Mouse (Mus musculus): ENCODE results near the gene Ipo7.
"Not testable (repeated sequence)": the region's sequence is repeated elsewhere in the genome, so short reads cannot be mapped to it uniquely, and the experiment has no call there.

The Ipo7 gene

DNA sequence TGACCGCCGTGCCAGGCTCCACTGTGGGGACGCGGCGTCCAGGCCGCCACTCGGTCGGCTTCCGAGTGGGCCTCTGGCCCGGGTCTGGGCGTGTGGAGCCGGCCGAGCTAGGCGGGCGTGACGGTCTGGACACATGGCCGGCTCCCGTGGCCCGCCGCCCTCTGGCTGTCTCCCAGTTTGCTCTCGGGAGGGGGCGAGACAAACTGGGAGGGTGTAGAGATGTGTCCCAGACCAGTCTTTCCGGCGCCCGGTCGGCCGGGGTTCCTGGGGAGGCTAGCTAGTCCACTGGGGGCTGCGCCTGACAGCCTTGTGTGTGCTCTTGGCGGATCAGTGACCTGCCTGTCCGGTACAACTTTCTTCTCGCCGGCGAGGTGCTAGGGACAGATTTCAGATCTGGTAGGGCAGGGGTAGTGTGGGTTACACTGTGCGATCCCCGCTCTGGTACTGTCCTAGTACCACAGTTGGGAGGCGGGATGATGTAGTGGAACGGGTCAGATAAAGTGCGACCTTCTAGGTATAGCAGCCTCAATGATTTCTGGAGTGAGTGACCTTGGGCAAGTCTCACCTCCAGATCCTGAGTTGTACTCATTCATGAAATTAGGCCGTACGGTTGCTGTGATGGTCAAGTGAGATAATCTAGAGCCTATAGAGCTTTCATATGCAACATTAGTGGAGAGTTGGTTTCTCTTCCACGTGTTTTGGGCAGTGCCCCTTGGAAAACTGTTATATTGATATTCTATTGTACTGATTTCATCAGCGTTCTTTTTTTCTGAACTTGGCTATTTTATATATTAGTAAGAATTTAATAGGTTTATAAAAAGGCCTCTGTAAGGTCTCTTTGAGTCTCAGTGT lies 783 bp downstream of the Ipo7 start:
- peak; percentile 40 for DNase-seq (ENCODE audit: low read depth, low spot score)

DNA sequence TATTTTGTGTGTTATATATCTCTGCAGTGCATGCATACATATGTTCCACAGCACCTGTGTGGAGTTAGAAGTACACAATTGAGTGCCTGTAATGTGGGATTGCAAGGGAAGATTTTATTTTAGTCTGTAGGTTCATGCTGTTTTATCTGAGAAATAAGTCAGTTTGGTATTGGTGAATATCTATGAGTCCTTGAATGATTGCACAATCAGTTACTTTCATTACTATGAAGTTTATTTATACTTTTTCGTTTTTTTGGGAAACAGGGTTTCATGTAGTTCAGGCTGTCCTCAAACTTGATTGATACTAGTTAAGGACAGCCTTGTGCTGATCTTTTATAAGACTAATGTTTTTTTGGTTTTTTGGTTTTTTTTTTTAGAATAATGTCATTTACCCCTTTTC lies 5.5 kb downstream of the Ipo7 start:
- DNase-seq (ENCODE audit: low read depth, low spot score), result no peak

DNA sequence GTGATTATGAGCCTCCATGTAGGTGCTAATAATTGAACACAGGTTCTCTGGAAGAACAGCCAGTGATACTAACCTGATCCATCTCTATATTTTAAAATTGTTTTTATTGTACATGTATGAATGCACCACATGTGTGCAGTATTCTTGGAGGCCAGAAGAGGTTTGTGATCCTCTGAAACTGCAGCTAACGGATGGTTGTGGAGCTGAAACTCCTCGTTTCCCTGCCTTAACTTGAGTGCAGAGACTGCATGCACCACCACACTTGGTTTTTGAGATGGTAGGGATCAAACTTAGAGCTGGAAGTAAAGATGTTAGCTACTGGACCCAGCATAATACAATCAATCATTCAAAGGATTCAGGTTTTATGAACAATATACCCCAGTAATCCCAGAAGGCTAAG lies 8.5 kb downstream of the Ipo7 start:
- no peak for DNase-seq (ENCODE audit: low read depth, low spot score)

DNA sequence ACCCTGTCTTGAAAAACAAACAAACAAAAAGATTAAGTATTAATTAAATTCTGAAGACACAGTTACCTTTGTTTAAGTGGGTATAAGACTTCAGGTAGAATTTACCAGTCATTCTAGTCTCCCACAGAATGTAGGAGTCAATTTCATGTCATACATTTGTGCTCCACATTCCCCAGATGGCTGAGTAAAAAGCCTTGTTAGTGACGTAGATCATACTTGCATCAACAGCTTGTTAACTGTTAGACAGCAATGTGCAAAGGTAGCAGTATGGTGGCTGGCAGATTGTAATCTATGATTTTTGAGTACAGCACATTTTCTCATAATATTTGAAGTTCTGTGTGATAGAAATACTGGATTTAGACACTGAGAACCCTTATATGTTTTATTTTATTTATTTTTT lies 10.8 kb downstream of the Ipo7 start:
- DNase-seq (ENCODE audit: low read depth, low spot score), result no peak

DNA sequence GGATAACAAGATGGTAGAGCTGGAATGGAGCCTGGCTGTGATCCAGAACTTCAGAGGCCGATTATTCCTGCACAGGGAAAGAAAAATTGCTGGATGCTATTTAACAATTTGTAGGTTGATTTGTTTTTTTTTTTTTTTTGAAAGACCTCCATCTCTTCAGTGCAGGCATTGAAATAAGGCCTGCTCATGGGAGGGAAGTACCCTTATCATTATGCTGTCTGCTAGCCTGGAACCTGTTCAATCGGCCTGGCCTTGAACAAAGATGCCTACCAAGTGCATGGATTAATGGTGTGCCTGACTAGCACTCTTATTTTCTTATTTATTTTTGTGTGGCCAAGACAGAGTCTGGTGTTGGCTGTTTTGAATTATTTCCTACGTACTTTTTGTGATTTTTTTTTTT lies 12.3 kb downstream of the Ipo7 start:
- no peak for DNase-seq (ENCODE audit: low read depth, low spot score)

DNA sequence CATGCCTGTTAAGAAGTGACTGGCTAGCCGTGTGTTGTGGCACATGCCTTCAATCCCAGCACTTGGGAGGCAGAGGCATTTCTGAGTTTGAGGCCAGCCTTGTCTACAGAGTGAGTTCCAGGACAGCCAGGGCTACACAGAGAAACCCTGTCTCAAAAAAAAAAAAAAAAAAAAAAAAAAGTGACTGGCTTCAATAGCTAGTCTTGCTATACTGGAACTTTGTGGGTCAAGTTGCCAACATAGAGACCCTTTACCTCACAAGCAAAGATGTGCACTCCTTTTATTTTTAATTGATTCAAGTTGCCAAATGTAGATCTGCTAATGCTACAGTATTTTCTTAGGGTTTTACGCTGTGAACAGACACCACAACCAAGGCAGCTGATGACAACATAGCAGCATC lies 39.6 kb downstream of the Ipo7 start:
- not testable (repeated sequence) for DNase-seq (ENCODE audit: low read depth, low spot score)

DNA sequence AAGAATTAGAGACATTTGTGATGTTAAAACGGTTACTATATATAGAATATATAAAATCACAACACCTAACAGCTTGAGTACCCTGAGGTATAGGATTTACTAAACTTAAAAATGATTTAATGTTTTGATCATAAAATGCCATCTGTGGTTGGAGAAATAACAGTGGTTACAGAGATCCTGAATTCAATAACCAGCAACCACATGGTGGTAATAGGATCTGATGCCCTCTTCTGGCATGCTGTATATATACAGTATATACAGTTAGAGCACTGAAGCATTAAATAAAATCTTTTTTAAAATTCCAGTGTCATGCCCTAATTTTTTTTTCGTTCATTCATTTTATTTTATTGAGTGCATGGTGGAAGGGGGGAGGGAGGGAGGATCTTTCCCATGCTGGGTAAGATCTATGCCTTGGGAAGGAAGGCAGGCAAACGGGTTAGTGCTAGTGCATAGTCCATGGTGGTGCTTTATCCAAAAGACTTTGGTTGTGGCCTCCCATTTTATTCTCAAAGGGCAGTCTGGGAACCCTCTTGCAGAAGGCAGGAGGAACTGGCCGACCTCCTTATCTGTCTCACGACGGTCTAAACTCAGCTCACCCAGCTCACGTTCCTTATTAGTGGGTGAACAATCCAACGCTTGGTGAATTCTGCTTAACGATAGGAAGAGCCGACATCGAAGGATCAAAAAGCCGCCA lies 41.2 kb downstream of the Ipo7 start:
- peak; percentile 77 for DNase-seq (ENCODE audit: low read depth, low spot score)

DNA sequence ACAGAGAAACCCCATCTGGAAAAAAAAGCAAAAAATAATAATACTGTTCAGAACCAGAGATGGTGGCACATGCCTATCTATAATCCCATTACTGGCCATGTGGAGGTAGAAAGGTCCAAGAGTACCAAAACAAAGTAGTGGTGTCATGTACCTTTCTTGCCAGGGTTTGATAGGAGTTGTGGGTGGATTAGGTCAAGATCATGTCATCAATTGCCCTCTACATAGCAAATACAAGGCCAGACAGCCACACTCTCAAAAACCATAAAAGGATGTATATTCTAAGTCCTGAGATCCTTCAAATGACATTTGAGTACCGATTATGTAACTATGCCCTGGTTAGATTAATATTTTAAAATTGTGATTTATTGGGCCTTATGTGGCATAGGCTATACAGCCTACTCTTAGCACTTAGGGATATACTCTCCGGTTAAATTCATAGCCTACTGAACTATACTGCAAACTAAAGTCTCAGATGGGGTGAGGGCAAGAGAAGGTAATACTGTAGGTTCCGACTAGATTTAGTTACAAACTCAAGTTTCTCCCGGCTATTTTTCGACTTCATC lies 42.1 kb downstream of the Ipo7 start:
- DNase-seq (ENCODE audit: low read depth, low spot score), result no peak

DNA sequence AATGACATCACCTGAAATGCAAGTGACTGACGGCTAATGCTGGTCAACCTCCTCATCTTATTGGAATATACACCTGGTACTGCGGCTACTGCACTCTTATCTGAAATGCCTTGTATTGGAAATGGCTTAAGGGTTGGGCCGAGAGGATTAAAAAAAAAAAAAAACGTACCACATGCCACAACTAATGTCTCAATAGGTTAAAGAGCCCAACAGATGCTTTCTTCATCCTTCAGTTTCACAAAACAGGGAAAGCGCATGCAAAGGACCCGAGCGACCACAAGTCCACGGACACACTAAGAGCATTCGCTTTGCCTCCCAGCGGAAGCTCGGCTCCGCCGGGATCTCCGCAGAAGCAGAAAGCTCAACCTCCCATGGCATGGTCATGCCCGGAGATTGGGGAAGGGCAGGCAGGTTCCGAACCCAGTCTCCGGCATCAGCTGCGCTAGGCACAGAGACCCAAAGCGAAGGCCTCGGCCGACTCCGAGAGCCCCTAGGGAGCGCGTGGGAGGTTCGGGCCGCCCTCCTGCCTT lies 42.7 kb downstream of the Ipo7 start:
- peak; percentile 24 for DNase-seq (ENCODE audit: low read depth, low spot score)

DNA sequence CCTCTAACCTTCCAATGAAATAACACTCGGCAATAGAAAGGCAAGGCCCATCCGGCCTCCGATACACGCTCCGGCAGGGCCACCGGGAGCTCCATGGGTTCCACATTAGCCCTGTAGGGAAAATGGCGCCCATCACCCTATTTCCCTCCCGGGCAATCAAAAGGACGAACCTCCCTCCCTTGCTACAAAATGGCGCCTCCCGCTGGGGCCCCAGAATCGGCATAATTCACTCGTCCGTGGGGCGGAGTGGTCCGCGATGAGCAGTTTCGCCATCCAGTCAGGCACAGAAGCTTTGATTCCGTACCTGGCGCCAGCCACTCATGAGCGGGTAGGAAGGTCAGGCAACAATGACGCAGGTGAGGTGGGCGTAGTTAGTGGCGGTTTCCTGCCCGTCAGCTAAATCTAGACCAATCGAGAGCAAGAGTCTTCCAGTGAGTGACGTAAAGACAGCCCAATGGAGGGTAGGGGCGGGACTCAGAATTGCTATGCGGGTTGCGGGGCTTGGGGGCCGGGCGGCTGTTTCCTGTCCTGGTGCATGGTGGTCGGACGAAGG lies 43.2 kb downstream of the Ipo7 start, which contains the start of gene Zfp143:
Zfp143 (plus strand) TSS at position 19 of the 553 bp plus-strand sequence.
- DNase-seq (ENCODE audit: low read depth, low spot score), result peak; percentile 97

DNA sequence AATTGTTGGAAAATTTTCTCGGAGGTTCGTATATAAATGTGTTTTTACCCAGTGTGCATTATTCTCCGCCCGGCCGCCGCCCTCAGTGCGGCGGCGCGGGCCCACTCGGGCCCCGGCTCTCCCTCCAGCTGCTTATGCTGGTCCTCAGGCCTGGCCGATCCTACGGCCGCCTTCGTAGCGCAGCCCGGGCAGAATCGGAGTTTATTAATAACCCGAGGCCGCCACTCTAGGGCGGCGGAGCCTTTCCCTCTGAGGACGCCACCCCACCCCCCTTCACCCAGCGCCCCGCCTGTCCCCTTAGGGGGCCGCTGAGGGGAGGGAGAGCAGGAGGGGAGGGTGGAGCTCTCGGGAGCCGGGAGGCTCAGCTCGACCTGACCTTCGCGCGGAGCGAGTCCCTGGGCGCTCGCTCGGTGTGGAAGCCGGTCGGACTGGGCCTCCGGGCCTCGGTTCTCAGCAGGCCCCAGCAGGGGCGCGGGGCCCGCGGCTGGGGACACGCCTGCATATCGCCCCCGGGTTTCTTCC lies 43.7 kb downstream of the Ipo7 start:
- DNase-seq (ENCODE audit: low read depth, low spot score), result peak; percentile 54

DNA sequence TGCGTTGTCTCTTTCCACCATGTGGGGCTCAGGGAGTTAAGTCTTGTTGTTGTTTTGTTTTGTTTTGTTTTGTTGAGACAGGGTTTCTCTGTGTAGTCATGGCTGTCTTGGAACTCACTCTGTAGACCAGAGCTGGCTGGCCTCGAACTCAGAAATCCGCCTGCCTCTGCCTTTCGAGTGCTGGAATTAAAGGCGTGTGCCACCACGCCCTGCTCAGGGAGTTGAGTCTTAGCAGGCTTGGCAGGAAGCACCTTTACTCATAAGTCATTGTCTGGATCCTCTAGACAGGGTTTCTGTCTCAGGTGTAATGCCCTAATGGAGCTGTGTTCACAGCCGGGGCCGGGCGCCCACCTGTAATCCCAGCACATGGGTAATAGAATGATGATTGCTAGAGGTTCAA lies 45.7 kb downstream of the Ipo7 start:
- DNase-seq (ENCODE audit: low read depth, low spot score), result no peak

DNA sequence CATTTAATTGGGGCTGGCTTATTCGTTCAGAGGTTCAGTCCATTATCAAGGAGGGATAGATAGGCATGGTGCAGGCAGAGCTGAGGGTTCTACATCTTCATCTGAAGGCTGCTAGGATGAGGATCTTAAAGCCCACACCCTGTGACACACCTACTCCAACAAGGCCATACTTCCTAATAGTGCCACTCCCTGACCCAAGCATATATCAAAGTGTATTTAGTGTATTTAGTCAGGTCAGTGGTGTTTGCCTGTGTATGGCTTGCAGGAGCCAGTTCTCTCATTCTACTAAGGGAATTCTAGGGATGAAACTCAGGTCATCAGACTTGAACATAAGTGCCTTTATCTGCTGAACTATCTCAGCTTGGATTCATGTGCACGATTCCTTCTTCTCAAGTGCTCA lies 51.0 kb downstream of the Ipo7 start:
- no peak for DNase-seq (ENCODE audit: low read depth, low spot score)

DNA sequence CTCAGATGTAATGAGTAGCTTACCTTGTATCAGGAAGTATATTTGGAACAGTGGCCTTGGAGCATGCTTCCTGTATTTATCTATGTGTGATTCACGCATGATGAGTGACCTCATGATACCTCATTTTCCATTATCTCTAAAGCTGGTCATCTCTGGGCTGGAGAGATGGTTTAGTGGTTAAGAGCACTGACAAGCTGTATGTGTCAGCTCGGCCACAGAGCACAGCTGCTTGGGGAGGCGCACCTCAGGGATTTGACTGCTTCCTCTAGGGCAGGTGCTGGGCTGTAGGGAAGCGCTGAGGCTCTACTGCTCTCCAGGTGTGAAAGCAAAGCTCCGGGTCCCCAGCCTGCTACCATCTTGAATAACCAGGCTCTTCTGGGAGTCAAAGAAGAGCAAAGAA lies 60.1 kb downstream of the Ipo7 start:
- no peak for DNase-seq (ENCODE audit: low read depth, low spot score)

DNA sequence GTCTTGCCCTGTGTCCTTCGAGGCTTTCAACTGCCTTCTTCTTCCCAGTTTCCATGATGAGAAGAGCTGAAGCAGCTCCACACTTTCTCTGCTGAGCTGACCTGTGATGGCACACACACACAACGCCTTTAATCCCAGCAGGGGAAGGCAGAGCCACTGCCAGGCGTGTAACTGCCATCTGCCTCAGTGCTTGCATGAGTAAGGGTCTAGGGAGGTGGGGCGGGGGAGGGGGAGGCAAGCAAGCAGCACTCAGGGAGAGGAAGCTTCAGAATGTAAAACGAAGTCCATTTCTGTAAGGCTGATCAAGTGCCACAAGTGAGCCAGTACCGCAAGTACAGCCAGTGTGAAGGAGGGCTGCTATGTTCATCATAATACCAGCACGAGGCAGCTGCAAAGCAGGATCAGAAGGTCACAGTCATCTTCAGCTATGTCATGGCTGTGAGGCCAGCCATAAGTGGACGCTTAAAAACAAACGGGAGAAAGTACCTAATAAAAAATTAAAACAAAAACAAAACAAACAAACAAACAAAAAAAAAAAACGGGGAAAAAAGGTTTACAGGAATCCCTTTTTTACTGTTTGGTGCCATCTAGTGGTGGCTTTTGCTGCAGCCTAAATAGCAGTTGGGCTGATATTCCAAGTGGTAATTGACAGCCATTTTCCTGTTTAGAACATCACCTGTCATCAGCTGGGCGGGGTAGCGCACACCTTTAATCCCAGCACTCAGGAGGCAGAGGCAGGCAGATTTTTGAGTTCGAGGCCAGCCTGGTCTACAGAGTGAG lies 65.5 kb downstream of the Ipo7 start:
- DNase-seq (ENCODE audit: low read depth, low spot score), result peak; percentile 38

DNA sequence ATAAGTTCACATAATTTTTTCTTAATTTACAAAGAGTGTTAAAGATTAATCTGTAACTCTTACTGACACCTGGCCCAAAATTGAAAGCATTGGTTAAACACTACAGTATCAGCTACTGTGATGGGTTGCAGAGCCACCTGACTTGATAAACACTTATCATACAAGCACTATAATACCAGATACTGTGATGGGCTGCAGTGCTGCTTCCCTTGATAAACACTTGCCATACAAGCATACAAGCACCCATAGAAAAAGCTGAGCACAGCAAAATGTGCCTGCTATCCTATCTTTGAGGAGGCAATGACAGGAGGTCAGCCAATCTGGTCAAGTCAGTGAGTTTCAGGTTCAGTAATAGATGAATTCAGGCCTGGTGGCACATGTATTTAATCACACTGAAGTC lies 67.1 kb downstream of the Ipo7 start:
- no peak for DNase-seq (ENCODE audit: low read depth, low spot score)

DNA sequence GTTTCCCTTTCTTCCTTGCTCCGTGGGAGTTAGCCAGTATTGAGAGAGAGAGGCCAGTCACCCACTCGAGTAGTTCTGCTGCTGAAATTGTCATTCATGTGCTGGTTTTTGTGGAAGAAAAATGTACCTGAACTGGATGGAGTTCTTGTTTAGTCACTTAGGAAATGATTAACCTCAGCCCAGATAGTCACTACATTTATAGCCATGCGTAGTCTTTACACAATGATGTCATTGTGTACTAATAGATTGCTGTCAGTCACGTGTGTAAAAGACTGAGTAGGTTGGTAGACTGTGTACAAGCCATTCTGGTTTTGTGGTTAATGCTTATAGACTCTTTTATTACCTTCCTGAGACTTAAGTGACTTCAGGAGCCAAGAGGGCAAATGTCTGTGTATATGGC lies 69.8 kb downstream of the Ipo7 start:
- DNase-seq (ENCODE audit: low read depth, low spot score), result no peak

DNA sequence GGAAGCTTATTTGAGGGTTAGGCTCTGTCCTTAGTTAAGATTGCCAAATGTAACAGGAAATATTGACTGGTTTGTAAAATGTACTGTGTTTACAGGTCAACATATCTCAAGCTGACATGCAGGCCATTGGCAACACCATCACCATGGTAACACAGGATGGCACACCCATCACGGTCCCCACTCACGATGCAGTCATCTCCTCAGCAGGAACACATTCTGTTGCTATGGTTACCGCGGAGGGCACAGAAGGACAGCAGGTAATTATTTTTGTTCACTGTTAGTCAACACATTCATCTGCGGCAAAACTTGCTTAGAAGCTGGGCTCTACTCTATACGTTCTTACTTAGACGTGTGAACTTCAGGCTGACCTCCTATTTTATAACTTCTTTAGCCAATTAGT lies 73.6 kb downstream of the Ipo7 start:
- DNase-seq (ENCODE audit: low read depth, low spot score), result no peak

DNA sequence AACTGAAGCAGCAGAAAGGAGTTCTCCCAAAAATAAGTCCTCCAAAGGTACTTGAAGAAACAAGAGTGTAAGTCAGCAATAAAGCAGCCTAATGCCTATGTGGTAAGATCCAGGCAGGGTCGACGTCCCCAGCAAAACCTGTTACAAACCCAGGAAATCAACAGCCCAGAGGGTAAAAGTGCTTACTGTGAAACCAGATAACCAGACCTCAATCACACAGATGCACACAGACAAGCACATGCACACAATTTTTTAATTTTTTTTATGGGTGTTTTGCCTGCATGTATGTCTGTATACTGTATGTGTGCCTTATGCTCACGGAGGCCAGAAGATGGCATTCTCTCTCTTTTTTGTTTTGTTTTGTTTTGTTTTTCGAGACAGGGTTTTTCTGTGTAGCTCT lies 78.3 kb downstream of the Ipo7 start:
- no peak for DNase-seq (ENCODE audit: low read depth, low spot score)

DNA sequence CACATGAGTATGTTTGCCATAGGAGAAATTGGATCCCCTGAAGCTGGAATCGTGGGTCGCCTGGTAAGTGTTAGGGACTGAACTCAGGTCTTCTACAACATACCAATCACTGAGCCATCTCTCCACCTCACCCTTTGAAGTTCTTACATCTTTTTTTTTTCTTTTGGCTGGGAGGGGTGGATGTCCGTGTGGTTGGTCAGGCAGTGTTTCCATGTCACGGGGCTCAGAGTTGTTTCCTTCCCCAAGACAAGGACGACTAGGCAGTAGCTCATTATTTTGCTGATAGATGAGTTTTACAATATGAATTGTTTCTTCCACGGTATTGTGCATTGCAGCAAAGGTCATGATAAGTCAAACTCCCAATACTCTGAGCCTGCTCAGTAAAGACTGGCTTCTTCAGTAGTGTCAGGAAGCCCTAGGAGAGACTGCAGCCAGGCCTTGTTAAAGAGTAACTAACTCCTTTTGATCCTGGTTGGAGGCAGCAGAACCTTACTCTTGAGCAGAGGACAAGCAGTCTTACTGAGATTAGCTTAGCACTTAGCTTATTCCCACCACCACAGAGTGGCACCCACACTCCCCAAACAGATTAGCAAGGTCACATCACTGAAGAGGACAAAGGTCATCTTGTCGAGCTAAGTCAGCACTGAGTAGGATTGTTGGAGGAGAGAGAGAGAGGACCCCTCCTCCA lies 79.2 kb downstream of the Ipo7 start:
- DNase-seq (ENCODE audit: low read depth, low spot score), result no peak

DNA sequence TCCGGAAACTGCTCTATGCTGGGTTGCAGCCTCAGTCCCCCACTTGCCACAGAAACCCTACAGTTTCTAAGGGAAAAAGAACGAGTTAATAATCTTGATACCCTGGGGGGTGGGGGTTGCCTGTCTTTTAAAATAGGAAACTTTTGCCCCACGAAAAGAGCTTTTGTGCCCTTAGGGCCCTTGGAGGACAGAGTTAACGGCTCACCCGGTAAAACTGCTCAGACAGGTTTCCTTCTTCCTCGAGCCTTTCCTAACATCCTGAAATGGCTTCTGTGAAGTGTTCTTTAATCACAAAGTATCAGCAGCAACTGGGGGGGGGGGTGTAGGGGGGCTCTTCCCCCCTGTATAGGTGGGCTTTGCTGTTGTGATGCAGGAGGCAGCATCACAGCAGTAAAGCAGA lies 82.8 kb downstream of the Ipo7 start:
- no peak for DNase-seq (ENCODE audit: low read depth, low spot score)
